Comparison of ENCODE assay signal across 8 mouse cellular contexts in the genomic region with DNA sequence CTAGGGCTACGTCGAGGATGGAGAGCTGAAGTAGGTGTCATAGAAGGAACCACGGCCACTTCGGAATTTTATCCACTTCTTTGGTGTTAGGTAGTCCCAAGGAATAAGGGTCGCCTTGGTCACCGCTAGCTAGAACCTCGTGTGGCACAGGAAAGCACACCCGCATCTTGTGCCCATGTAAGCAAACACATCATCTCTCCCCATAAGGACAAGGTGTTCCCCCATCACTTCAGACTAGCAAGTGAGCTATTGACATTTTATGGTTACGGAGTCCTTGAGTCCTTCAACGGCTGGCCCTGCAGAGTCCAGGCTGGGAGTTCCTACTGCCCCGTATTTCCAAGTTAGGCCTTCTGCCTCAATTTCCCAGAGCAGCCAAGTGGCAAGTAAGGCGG. TPM values are rescaled to one million over a fixed set of nuclear protein-coding genes. Genes with fewer than 3 reads are reported as not detected.
DNase-seq lines count a peak whose midpoint lies in the region; ATAC-seq and TF ChIP-seq lines count a peak whose summit lies in the region.

No protein-coding gene starts in this region.

- H3K36me3 ChIP-seq in kidney, embryonic 15.5 days, result peaks cover 9% of the 10 kb centered on the region
- H3K36me3 ChIP-seq in hindbrain, postnatal 0 days (ENCODE audit: insufficient read depth, low read length), result no peaks in the 10 kb centered on the region
- H3K36me3 ChIP-seq in midbrain, postnatal 0 days (ENCODE audit: insufficient read depth, low read length), result no peaks in the 10 kb centered on the region

- H3K4me2 ChIP-seq in kidney, embryonic 15.5 days, result peak overlapping the region; percentile 96
- H3K4me2 ChIP-seq in hindbrain, postnatal 0 days (ENCODE audit: low read depth, low read length), result peak overlapping the region; percentile 94
- H3K4me2 ChIP-seq in midbrain, postnatal 0 days (ENCODE audit: low read depth, low read length, poor library complexity, severe bottlenecking), result peak overlapping the region; percentile 92

- H3K27me3 ChIP-seq in kidney, embryonic 15.5 days, result peaks cover 12% of the 10 kb centered on the region; the same call in 1 of the 2 replicates
- no peaks in the 10 kb centered on the region for H3K27me3 ChIP-seq in hindbrain, postnatal 0 days (ENCODE audit: insufficient read depth, low read length)
- 0 out of 2 replicates have a peak, but pooled peaks cover 6% of the 10 kb centered on the region for H3K27me3 ChIP-seq in midbrain, postnatal 0 days (ENCODE audit: insufficient read depth, low read length)

- H3K9ac ChIP-seq in kidney, embryonic 15.5 days, result 0 out of 2 replicates have a peak overlapping the region, but pooled peaks have one; percentile 5
- H3K9ac ChIP-seq in hindbrain, postnatal 0 days (replicated peaks; ENCODE audit: low read length), result no peak overlapping the region
- no peak overlapping the region for H3K9ac ChIP-seq in midbrain, postnatal 0 days (replicated peaks; ENCODE audit: low read length, poor library complexity, severe bottlenecking)

- H3K4me3 ChIP-seq in kidney, embryonic 15.5 days (replicated peaks), result peak overlapping the region; percentile 82
- peak overlapping the region; percentile 44 for H3K4me3 ChIP-seq in brown adipose tissue, adult 24 weeks (ENCODE audit: insufficient read depth, low read depth, low read length)
- H3K4me3 ChIP-seq in hindbrain, postnatal 0 days (ENCODE audit: low read length), result peak overlapping the region; percentile 70
- H3K4me3 ChIP-seq in midbrain, postnatal 0 days (ENCODE audit: low read depth, low read length), result peak overlapping the region; percentile 67; the same call in 1 of the 2 replicates

- no peak for ATAC-seq in kidney, embryonic 15.5 days (replicated peaks; ENCODE audit: low FRiP score)
- ATAC-seq in hindbrain, postnatal 0 days, result no peak
- ATAC-seq in midbrain, postnatal 0 days (ENCODE audit: low FRiP score), result no peak

- 51% methylated on average over 12 of the region's 12 CpGs for WGBS in kidney, embryonic 15.5 days
- WGBS in hindbrain, postnatal 0 days, result 62% methylated on average over 12 of the region's 12 CpGs
- WGBS in midbrain, postnatal 0 days, result 63% methylated on average over 12 of the region's 12 CpGs

- no peak for TF ChIP-seq CTCF in hindbrain, postnatal 0 days (IDR thresholded peaks at IDR 0.05; ENCODE audit: low read depth)
- no peak for TF ChIP-seq CTCF in midbrain, postnatal 0 days (IDR thresholded peaks at IDR 0.05)

- H3K9me3 ChIP-seq in kidney, embryonic 15.5 days (replicated peaks), result no peaks in the 10 kb centered on the region
- H3K9me3 ChIP-seq in hindbrain, postnatal 0 days (ENCODE audit: low read length), result no peaks in the 10 kb centered on the region
- no peaks in the 10 kb centered on the region for H3K9me3 ChIP-seq in midbrain, postnatal 0 days (ENCODE audit: low read length)

- DNase-seq in kidney, adult 9 months, result no peak
- DNase-seq in hindbrain, postnatal 0 days (ENCODE audit: low spot score), result no peak
- no peak for DNase-seq in midbrain, postnatal 0 days (ENCODE audit: low spot score)
- DNase-seq in T-cell, adult 2 months (ENCODE audit: low spot score), result no peak
- DNase-seq in cerebellum, adult 8-10 months, result no peak
- no peak for DNase-seq in kidney, adult 18-20 months

- H3K4me1 ChIP-seq in kidney, embryonic 15.5 days, result peaks cover 25% of the 10 kb centered on the region
- peaks cover 18% of the 10 kb centered on the region for H3K4me1 ChIP-seq in brown adipose tissue, adult 24 weeks (ENCODE audit: control insufficient read depth, insufficient read depth, insufficient read length, low read length)
- H3K4me1 ChIP-seq in hindbrain, postnatal 0 days (ENCODE audit: insufficient read depth, low read length), result no peaks in the 10 kb centered on the region
- peaks cover 5% of the 10 kb centered on the region; the same call in 1 of the 2 replicates for H3K4me1 ChIP-seq in midbrain, postnatal 0 days (ENCODE audit: insufficient read depth, low read length)

- no peak overlapping the region for H3K27ac ChIP-seq in kidney, embryonic 15.5 days
- peak overlapping the region; percentile 76 for H3K27ac ChIP-seq in brown adipose tissue, adult 24 weeks (replicated peaks; ENCODE audit: low read depth, low read length)
- H3K27ac ChIP-seq in hindbrain, postnatal 0 days, result no peak overlapping the region
- H3K27ac ChIP-seq in midbrain, postnatal 0 days (ENCODE audit: low read depth, low read length), result no peak overlapping the region

RNA-seq across cellular contexts. Expression of a gene that starts 0.6 kb away (rescaled TPM):
- 12.6 and 15.3 TPM in 2 replicates for polyA plus RNA-seq in kidney, embryonic 15.5 days (2015; fragmentation: Nextera tagmentation; extraction: Ambion mirVana)
- polyA plus RNA-seq in brown adipose tissue, adult 24 weeks (2012; ENCODE audit: insufficient read depth, insufficient read length, missing spikeins), result 12.5 and 27.9 TPM in 2 replicates
- total RNA-seq in hindbrain, postnatal 0 days (2014; rRNA removed), result 3.3 and 8.5 TPM in 2 replicates
- polyA plus RNA-seq in hindbrain, postnatal 0 days (2015; fragmentation: Nextera tagmentation; extraction: Ambion mirVana), result 3.7 and 4.4 TPM in 2 replicates
- total RNA-seq in midbrain, postnatal 0 days (2014; rRNA removed), result 0.93 and 3.2 TPM in 2 replicates
- 3.2 and 4.0 TPM in 2 replicates for polyA plus RNA-seq in midbrain, postnatal 0 days (2015; fragmentation: Nextera tagmentation; extraction: Ambion mirVana)

RNA-seq across cellular contexts. Expression of a gene that starts 3.8 kb away (rescaled TPM):
- polyA plus RNA-seq in kidney, embryonic 15.5 days (2015; fragmentation: Nextera tagmentation; extraction: Ambion mirVana), result 0.23 TPM in 1 of 2 replicates, not detected in the other
- polyA plus RNA-seq in brown adipose tissue, adult 24 weeks (2012; ENCODE audit: insufficient read depth, insufficient read length, missing spikeins), result not detected in 2 replicates
- total RNA-seq in hindbrain, postnatal 0 days (2014; rRNA removed), result not detected in 2 replicates
- not detected in 2 replicates for polyA plus RNA-seq in hindbrain, postnatal 0 days (2015; fragmentation: Nextera tagmentation; extraction: Ambion mirVana)
- total RNA-seq in midbrain, postnatal 0 days (2014; rRNA removed), result 0.57 TPM in 1 of 2 replicates, not detected in the other
- not detected in 2 replicates for polyA plus RNA-seq in midbrain, postnatal 0 days (2015; fragmentation: Nextera tagmentation; extraction: Ambion mirVana)

RNA-seq across cellular contexts. Expression of a gene that starts 48.6 kb away (rescaled TPM):
- not detected in 2 replicates for polyA plus RNA-seq in kidney, embryonic 15.5 days (2015; fragmentation: Nextera tagmentation; extraction: Ambion mirVana)
- not detected in 2 replicates for polyA plus RNA-seq in brown adipose tissue, adult 24 weeks (2012; ENCODE audit: insufficient read depth, insufficient read length, missing spikeins)
- total RNA-seq in hindbrain, postnatal 0 days (2014; rRNA removed), result 0.11 TPM in 1 of 2 replicates, not detected in the other
- polyA plus RNA-seq in hindbrain, postnatal 0 days (2015; fragmentation: Nextera tagmentation; extraction: Ambion mirVana), result 0.15 TPM in 1 of 2 replicates, not detected in the other
- not detected in 2 replicates for total RNA-seq in midbrain, postnatal 0 days (2014; rRNA removed)
- 0.15 and 0.30 TPM in 2 replicates for polyA plus RNA-seq in midbrain, postnatal 0 days (2015; fragmentation: Nextera tagmentation; extraction: Ambion mirVana)
